Mouse (Mus musculus) B cell, adult 2 months (primary cell): ENCODE results near the gene Slc12a6.
A peak's percentile ranks its signal among the peaks of the same experiment; 100 is the strongest.

ENCODE experiments used
- DNase-seq, 2 experiments: peaks; one replicate each; pipeline ENCODE4 v3.0.0; 2022

Gene Slc12a6

DNA sequence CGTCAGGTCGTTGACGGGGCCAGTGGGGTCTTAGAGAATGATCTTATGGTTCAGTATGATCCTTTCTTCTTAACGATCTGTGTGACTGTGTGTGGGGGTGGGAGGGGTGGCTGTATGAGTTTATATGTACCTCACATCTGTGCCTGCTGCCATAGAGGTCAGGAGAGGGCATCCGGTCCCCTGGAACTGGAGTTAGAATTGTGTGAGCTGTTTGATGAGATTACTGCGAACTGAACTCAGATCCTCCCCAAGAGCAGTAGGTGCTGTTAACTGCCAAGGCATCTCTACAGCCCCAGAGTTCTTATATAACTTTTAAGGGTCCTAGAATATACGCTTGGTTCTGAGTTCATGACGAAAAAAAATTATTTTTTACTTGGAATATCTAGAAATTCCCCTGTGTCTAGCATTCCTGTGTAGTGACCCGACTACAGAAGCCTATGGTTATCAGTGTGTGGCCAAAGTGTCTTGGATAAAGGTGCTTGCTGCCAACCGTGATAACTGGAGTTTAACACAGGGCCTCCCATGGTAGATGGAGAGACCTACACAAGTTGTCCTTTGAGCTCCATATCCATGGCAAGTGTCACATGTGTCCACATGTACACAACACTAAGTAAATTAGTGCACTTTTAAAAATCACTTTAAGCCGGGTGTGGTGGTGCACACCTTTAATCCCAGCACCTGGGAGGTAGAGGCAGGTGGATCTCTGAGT, 62.6 kb downstream of the Slc12a6 start:
- DNase-seq: no peak

DNA sequence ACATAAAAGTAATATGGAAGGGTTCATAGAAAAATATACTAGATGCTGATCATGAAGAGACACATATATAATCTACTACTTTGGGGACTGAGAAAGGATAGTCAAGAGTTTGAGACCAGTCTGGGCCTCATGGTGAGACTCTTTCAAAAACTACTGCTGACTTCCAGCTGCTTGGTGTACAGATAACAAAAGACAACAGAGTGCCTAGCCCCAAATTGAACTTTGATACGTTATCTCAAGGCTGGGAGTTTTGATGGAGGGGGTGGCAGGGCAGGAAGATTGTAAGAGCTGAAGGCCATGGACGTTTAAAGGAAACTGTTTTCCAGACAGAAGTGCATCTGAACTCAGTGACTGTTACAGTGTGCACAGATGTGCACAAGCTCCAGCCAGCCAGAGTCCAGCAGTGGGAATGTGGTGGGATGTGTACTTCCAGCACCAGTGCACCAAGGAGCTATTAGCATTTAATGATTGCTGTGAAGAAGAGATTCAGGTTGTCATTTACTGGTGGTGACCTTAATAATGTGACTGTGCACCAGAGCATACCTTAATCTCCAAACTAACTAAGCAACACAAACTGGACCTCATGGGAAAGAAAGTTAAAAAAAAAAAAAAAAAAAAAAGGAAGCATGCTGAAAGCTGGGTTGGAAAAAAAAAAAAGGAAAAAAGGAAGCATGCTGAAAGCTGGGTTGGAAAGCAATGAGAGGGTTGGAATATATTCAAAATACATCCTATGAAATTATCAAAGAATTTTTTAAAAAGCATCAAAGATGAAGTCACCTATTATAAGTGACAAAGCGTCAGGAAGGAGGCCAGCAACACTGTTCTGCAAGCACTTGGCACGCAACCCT, 66.7 kb downstream of the Slc12a6 start:
- DNase-seq: no peak

DNA sequence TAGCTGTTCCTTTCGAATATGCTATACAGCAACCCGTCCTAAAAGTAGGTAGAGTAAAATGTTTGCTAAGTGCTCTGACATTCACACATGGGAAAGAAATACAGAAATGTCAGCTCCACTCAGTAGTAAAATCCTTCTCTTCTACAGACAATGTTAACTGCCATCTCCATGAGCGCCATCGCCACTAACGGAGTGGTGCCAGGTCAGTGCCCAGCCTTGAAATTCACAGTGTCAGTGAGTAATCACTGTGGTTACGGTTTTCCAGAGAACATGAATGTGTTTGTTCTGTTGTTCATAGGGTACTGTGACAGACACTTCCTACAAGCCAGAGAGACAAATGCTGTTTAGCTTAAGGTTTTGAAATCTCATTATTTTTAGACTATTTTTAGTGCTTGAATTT, 71.6 kb downstream of the Slc12a6 start:
- DNase-seq: no peak

DNA sequence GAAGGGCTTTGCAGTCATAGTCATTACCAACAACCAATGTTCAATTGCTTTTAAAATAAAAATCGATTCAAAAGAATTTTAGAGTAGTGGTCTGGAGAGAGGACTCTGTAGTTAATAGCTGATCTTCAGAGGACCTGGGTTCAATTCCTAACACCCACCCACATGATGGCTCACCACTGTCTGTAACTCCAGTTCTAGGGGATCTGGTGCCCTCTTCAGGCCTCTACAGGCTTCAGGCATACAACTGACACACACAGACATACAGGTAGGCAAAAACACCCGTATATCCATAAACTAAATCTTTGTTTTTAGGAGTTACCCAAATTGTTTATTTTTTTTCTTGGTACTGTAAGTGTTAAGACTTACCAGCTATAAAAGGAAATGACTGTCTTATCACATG, 74.1 kb downstream of the Slc12a6 start:
- peak; percentile 30 to 37 for DNase-seq

DNA sequence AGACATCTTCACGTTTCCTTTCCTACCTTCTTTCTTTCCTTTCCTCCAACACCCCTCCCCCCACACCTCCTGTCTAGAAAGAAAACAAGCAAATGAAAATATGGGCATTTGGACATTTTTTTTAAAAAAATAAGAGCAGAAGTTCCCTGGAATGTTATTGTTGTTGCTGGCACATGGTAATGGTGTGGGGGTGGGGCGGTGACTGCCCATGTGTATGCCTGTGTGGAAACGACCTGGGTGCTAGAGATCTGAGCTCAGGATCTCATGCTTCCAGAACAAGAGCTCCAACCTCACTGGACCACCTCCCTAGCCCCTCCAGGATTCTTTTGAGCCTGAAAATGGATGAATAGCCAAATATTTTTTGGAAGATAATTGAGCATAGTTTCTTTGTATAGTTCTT, 75.5 kb downstream of the Slc12a6 start:
- no peak for DNase-seq

DNA sequence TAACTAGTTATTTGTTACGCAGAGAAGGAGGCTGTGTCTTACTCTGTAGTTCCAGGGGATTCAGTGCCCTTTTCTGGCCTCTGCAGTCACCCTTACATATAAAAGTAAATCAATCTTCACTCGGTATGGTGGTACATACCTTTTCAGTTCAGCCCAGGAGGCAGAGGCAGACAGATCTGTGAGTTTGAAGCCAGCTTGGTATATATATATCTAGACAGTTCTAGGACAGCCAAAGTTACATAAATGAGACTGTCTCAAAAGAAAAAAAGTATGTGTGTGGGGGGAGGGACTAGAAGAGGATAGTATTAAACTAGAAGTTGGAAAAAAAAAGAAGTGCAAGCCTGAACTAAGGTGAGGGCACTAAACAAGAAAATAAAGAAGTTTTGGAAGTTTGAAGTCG, 82.6 kb downstream of the Slc12a6 start:
- no peak for DNase-seq

DNA sequence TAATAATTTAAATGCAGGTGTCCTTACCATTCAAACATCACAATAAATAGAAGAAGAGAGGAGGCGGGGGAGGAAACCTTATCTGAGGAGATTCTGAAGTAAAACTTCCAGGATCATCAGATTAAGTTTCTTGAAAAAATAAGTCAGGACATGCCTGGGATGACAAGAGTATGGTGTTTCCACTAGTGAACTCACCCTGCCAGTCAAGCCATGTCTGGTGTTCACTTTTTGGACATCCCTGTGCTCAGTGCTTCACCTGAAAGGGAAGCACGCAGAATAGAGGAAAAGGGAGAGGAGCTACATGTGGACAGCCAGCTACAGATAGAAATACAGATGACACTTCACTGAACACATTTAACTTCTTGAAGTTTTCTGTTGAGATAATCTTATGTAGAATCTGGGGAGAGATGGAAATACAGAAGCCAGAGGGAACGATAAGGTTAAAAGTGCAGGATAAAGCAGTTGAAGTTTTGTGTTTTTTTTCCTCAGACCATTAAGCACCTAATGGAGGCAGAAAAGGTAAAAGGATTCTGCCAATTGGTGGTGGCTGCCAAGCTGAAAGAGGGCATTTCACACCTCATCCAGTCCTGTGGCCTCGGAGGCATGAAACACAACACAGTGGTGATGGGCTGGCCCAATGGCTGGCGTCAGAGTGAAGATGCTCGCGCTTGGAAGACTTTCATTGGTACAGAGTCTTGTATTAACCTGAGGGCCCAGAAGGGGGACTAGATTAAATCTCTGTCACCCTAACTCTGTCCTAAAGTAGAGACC, 88.2 kb downstream of the Slc12a6 start:
- DNase-seq: no peak

DNA sequence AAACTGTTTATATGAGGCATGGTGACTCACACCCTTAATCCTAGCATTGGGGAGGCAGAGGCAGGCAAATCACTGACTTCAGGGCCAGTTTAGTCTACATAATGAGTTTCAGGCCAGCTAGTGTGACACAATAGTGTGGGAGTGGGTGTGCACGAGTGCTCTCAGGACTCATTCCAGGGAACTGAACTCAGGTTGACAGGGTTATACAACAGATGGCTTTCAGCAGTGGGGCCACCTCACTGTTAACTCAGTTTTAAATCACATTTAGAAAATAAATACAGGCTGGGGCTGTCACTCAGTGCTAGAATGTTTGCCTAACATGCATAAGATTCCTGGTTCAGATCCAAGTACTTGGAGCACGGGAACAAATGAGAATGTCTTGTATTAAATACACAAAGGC, 94.0 kb downstream of the Slc12a6 start:
- no peak for DNase-seq

DNA sequence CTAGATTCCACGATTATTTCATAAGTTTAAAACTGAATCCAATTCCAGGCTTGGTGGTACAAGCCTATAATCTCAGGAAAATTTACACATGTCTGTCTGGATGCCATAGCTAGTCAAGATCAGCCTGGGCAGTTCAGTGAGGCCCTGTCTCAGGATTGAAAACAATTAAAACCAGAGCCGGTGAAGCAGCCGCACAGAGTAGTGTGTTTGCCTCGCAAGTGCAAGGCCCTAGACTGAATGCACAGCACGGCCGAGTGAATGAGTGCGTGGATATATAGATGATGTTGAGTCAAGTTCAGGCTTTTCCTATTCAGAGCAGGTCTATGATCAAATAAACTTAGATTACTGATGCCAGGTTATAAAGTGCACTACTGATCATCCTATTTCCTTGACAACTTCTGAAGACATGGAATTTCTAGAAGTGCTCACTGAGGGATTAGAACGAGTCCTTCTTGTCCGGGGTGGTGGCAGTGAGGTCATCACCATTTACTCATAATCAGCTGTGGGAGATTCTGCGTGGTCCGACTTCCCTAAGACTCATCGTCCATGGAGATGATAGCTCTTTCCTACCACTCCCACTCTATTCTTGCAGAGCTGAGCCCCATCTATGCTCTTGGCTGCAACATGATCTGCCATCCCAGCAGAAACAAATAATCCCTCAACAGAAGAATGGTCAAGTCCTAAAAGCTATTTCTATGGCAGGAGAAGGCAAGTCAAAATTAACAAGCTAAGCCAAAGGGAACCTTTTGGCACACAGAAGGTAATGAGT, 94.6 kb downstream of the Slc12a6 start:
- DNase-seq: no peak

DNA sequence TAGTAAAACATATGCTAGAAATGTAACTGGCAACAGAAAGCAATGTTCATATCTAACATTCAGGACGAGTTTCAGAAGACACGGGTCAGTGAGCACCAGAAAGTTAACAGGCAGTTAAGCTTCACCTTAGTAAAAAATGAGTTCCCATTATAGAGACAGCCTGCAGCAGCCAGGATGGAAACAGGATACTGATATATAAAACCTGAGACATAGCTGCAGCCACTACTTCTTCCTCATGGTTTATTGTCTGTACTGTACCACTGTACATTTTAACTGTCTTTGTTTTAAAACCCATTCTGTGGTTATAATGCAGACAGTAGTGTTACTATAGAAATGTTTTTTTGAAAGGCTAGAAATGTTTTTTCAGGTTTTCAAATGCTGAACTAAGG, 95.2 kb downstream of the Slc12a6 start:
- DNase-seq: no peak

DNA sequence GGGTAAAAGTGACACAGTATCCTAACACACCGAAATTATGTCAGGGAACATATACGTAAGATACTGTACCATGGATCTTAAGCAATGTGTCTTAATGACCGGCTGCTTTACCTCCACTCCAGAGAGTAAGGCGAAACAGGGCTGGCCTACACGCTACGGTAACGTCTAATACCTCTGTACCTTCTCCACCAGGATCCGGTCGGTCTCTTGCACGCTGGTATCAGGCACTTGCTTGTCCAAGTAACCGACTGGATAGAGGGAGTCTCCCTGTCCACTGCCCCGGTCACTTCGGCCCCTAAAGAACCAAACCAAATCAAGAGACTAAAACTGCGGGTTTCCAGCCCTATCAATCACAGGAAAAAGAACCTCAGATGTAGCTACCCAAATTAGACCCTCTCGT, 101.6 kb downstream of the Slc12a6 start:
- peak in 1 of 2 experiments; percentile 25 for DNase-seq

DNA sequence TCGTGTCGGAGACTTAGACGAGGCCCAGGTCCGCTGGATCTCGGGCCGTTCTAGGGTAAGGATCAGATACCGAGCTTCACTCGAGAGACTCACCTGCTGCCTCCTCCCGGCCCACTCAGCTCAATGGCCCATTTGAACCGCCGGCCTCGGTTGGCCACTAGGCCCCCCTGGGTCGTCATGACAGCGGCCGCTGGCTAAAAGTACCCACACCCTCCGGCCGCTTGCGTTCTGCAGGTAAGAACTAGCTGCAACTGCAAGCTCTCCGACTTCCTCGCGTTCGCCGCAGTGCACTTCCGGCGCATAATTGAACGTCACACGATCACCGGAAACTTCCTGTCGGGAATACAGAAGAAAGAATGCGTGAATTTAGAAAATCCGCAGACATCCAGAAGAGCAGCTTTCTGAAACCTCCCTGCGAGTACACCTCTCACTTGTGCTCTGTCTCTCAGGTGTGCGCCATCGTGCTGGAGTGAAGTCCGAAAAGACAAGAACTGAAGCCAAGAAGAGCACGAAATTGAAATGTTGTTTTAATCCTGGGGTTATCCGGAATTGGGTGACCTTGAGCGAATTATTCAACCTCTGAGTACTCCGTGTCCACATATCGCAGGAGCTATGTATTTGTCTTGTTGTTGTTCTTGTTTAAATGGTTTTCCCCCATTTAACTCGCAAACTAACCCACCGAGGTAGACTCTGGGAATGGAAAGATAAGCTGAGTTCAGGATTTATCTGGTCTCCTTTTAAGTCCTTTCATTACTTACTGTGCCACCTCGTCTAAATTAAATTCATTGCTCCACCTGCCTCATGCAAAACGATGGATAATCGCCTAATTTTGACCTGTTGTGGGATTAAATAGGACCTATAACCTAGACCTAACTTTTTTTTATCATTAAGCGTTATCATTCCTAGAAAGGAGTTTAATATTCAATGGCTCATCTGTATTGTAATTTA, 102.4 kb downstream of the Slc12a6 start, which contains the start of gene Emc4:
Emc4 (minus strand) TSS at position 302 of the 948 bp plus-strand sequence.
- peak; percentile 87 to 88 for DNase-seq

DNA sequence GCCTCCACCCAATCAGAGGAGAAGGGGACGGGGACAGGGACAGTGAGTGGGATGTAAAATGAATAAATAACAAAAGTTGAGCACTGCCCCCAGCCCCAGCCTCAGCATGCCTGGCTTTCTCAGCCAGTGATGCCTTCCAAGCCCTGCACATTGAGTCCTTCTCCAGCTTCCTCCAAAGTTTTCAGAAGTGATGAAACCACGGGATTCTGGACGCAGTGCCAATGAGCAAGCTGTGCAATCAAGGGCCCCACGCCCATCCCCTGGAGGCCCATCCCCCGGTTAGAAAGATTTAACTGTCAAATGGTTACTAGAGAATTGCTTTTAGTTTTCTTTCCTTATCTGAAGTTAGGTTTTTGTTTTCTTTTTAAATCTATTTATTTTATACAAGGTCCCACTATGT, 104.3 kb downstream of the Slc12a6 start:
- DNase-seq: no peak

DNA sequence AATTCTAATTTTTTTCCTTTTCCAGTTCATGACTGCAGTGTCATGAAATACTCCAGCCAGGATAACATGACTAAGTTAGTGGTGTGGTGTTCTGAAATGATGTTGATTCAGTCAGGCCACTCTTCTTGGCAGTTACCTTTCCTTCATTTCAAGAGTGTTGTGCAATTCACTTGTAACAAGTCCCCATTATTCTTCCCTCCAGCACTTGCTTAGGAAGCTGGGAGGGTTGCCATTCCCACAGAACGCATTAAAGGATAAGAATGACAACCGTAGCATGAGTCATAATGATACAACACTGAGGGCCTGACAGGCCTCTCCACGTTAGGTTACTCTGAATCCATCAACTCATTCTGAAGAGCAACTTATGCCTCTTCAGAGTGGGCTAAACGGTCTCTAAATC, 107.5 kb downstream of the Slc12a6 start:
- no peak for DNase-seq

DNA sequence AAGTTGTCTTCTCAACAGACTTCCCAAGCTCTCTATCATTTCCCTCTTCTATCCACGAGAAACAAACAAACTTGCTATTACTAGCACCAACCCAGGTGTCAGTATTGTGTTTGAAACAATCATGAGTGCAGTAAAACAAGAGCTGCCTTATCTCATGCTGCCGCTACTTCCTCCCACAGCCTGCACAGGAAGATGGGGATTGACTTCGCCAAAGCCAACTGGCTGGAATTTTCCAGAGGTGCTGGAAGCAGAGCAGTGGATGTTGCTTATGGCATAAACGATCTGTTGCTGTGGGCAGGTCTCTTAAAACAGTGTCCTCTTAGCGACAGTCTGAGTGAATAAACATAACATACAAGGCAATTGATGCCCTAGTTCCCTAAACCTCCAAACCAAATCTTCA, 109.0 kb downstream of the Slc12a6 start:
- no peak for DNase-seq

DNA sequence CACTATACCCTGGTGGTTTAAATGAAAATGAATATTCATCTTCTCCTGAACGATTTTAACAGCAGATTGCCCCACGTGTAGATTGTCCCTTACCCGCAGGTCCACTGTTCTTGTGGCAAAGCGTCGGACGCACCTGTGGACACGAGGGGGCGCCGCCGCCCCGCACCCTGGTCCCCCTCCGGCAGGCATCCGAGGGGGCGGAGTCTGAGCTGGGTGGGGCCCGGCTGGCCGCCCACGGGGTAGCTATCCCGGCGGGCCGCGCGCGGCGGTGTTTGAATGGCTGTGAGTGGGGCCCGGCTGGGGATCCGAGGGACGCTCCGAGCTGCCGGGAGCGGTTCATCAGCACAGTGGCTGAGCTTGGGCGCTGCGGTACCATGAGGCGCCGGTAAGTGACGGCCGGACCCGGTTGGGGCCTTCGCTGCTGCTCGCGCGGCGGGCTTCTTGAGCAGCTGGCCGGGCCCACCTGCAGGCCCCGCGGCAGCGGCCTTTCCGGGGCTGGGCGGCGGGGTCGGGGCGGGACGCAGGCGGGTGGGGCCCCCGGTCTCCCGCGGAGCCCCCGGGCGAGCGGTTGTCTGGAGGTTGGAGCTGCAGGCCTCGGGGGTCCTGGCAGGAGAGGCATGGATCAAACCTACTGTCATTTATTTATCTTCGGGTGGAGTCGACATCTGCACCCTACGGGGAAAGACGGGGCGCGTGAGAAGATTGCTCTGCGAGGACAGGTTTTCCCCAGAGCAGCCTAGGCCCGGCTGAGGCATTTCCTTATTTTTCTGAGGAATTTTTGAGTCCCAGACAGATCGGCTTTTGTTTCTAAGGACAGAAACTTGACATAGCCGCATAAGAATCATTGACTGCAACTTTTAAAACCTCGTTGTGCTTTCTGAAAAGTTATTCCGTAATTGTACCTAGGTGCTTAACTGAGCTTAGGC, 113.6 kb downstream of the Slc12a6 start, which contains the start of gene Katnbl1:
Katnbl1 (plus strand) TSS at position 239 of the 926 bp plus-strand sequence.
- DNase-seq: peak; percentile 98

DNA sequence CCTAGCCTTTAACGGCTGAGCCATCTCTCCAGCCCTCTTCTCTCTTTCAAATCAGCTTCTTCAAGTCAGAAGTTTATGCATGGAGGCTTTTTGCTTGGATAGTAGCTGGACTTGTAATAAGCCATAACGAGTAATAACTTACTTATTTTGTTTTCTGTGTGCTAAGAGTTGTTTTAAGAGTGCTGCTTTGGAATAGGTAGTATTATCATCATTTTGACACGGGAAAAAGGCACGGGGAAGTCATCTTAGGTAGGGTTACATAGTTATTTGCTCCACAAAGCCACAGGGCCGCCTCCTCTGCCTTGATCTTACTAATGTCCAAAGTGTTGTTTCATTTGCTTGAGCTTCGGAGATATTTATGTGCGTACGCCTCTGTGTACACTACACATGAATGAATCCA, 114.5 kb downstream of the Slc12a6 start:
- no peak for DNase-seq

DNA sequence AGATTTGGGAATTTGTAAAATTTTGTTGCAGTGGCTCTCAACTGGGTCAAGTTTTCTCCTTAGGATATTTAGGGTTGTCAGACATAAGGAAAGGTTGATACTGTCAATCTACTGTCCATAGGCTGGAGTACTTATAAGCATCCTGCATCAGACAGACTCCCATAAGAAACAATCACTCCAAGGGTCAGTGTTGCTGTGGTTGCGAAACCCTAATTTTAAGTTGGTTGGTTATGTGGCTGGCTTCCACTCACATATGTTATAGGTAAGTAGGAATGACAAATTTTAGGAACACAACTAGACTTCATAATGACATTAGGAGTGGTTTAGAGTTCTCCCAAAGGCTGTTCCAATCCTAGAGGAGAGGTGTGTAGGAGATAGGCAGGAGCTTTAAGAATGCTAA, 115.6 kb downstream of the Slc12a6 start:
- no peak for DNase-seq

DNA sequence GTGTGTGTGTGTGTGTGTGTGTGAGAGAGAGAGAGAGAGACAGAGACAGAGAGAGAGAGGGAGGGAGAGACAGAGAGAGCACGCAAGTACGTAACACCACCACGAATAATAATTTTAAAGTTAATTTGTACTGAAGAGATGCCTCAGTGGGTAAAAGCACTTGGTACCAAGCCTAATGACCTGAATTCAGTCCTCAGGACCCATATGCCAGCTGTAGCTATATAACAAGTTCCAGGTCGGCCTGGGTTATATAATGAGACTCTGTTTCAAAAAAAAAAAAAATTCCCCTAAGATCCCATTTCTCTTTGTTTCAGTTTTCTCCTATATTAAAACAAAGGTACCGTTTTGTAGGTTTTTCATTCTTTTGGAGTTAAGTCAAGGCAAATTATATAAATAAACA, 125.2 kb downstream of the Slc12a6 start:
- no peak for DNase-seq

DNA sequence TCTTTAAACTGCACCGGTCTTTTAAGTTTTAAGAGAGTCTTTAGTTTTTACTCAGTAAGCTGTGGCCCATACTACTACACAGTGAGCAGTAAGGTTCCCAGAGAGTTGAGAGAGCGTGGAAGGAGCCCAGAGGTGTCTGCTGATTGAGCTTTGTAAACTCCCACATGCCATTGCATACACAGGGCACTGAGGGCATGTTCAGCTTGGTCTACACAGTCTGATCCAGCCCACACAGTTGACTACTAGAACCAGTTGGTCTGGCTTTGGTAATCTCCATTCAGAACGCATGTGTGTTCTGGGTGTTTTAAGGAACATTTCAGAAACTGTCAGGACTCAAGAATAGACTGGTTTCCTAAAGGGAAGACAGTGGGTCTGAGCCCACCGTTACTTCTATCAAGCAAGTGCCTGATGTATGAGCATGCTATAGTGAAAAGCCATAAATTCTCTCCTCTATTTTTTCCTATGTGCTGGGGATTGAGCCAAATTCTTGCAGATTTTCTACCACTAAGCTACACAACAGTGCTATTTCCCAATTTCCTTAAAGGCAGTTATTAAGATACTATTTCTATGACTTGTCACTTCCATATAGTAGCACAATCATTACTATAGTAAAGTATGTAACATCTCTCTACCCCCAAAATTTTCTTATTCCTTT, 125.8 kb downstream of the Slc12a6 start:
- DNase-seq: no peak
